Mouse (Mus musculus) layer of hippocampus, adult 9-11 months (tissue): ENCODE data around the gene Hpse2.

Experiments used
- DNase-seq: peaks from one replicate; pipeline ENCODE4 v3.0.0; 2022

Gene Hpse2

DNA sequence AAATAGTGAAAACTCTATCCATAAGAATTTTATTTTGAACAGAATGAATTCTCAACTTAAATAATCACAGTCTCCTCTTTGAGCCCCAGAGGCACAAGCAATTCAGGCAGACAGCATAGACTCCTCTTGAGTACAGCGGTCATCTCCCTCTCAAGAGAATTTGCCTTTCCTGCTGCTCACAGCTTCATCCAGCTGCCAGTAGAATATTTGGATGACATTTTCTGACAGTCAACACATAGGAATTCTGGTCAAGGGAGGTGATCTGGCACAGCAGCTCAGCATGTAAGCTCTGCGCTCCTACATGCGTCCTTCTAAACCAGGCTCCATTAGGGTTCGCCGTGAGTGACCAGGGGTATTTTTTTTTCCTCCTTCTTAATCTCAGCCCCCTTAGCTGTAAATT is 232.6 kb downstream of the Hpse2 start:
- no peak for DNase-seq

DNA sequence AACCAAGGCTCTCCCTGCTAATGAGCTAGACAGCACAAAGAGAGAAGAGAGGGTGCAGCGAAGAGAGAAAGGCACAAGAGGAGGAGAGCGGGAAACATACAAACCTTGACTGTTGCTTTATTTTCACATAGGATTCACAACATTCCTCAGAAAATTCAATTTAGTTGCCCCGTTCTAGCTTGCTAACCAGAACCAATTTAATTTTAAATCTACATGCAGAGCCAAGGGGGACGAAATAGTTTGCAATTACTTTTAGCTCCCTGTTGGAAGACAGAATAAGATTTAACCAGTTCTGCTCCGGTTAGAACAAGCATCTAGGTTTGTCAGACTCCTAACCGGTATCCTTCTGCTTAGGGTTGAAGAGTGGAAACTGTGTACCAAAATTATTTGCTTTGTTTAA is 240.3 kb downstream of the Hpse2 start:
- DNase-seq, result no peak

DNA sequence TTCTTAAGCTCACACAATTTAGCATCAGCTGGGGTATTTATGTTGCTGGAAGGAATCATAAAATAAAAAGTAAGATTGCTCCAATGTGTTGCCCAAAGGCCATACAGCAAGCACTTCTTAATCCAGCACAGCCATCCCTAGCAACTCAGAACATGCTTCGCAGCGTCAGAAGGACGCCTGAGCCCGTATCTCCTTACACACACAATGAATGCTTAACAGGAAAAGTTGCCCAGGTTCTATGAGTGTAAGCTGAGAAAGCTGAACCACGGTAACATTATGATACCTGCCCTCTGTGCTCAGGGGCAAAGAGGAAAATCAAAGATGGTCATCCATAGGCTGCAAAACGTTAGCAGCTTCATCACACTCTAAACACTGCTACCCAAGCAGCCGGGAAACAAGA is 241.3 kb downstream of the Hpse2 start:
- no peak for DNase-seq

DNA sequence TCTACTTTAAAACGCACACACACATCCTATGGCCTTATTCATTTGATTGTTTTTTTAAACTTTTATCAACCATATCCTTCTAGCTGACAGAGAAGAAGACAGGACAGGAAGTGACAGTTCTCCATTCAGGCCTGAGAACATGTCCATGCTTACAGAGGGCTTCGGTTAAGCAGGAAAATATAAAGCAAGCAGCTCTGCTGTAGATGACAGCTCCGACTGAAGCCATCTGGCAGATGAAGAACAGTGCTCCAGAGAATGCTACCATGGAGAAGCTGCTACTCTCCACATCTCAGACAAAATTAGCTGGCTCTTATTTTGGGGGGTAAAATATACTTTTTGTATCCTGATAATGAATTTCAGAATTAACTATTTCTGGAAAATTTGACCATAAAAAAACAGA is 246.5 kb downstream of the Hpse2 start:
- DNase-seq, result peak; percentile 8

DNA sequence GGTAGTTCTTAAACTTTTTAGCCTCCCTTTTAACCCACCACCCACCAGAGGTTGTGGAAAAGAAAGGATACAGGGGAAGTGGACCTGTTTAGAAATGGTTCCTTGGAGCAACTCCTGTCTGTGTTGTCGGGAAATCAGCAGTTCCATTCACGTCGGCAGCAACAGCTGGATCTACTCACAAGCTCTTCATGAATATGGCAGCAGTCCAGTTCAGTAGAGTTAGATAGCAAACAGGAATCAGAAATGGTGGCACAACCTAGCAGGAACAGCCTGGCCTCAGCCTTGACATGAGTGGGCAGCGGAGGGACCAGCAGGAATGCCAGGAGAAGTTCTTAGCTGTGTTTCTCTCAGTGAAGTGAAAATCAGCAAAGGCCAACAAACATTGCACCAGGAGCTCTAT is 278.4 kb downstream of the Hpse2 start:
- DNase-seq, result no peak

DNA sequence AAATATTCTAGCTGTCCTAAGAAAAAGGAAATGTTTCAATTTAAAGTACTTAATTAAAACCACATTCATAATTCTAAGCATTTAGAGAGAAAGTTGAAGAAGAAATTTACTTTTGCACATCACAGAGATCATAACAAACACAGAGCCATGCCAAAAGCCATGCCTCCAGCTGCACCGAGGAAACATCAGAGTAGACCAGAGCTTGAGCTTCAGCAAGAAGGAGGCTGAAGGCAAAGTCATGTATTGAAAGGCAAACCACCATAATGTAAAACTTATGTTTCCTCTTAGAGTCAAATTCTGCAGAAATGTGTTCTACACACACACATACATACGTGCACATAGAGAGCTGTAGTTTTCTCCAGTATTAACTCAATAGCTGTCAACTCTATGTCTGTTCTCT is 291.2 kb downstream of the Hpse2 start:
- DNase-seq, result no peak

DNA sequence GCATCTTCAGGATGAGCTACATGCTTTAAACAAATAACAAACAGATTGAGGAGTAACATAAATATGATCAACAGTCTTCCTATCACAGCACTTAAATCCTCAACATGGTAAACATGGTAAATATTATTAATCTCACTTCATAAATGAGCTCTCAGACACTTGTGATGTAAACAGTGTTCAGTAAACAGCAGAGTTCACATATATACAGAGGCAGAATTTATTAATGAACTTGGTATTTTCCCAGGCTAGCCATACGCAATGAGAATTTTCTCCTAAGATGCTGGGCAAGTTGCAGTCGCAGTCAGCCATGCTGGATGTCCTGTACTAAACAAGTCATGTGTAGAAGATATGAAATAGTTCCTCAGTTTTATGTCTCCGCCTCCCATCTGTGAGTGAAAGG is 300.9 kb downstream of the Hpse2 start:
- DNase-seq, result no peak

DNA sequence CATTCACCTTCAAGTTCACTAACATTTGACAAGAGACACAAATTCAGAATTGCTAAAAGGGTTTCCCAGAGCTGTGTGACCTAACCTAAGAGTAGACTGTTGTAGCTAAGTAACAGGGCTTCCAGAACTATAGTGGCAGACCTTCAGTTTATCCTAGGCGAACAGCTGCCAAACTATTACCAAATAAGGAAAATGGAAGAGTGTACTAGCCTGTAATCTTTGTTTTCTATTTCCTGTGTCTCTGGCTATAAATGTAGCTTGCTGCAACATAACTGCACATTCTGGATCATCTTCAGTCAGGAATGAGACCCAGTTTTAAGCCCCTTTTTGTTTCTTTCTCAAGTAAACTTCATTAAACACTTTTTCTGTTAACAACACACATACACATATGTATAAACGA is 324.0 kb downstream of the Hpse2 start:
- DNase-seq, result no peak

DNA sequence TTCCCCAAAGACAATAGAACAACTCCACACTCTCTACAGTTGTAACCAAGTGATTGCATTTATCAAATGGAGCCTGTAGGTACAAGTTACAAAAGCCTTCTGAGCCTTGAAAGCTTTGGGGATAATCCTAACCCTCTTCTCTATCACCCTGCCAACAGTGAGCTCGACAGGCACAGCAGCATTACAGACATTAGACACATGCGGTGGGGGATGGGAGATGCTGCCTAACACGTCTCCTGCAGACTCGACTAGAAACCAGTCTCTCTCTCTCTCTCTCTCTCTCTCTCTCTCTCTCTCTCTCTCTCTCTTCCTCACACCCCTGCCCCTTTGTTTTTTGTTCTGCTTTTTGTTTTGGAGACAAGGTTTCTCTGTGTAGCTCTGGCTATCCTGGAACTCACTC is 343.6 kb downstream of the Hpse2 start:
- DNase-seq, result no peak

DNA sequence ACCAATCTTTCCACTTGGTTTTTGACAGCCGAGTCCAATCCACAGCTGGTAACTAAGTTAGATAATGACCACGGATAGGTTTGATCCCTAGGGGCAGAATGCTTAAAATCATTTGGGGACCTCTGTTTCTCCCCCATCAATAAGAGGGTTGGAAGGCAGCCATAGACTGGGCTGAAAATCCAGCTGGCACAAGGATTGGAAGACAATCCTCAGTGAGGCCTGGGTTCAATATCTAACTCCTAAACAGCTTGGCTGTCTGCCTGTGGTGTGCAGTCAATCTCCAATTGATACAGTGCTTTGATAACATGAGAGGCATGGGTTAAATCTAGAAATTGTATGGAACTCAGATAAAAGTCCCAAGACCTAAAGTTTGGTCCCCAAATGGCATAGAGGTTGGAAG is 345.4 kb downstream of the Hpse2 start:
- DNase-seq, result no peak

DNA sequence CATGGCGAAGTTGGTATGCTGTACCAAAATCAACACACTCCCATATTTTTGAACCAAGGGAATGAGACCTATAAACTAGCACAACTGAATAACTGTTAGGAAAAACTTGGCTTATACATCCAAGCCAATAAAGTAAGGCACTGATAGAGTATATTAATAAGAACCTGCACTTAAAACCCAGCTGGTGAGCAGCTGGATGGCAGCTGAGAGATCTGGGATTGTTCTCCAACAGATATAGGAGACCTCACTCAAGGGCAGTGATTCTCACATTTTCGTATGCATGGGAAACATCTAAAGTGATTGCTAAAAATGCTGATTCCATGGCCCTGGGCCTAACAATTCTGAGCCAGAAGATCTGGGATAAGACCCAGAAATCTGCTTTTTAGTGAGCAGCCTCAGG is 345.9 kb downstream of the Hpse2 start:
- no peak for DNase-seq

DNA sequence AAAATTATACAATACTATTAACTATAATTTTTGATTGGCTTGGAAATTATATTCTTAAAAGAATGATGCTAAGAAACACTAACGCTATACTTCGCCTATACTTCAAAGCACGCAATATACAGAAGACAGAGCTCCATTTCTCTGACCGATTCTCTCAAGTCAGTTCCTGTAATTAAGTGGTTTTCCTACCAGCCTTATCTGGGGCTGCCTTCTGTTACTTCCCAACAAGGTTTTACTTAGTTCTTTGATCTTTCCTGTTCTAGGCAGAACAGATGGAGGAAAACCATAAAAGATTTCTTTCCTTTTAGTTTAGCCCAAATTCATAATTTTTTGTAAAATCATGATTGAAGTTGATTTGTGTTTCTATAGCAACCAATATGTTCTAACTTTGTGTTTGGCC is 351.8 kb downstream of the Hpse2 start:
- DNase-seq, result no peak

DNA sequence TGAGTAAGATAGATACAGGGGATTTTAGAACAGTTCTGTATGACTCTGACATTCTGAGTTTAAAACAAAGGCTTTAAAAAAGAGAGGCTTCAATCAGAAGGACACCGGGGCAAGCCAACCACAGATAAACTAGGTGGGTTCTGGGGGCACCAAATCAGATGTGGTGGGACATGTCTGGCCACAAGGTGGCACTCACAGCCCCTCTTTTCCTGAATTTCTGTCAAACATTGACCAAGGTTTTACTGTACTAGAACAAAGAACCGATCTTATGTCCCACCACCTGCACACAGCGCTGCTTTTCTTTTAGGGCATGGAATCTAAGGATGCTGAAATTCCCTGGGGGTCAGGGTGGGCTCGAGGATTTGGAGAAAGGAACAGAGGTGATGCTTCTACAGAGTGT is 360.9 kb downstream of the Hpse2 start:
- no peak for DNase-seq

DNA sequence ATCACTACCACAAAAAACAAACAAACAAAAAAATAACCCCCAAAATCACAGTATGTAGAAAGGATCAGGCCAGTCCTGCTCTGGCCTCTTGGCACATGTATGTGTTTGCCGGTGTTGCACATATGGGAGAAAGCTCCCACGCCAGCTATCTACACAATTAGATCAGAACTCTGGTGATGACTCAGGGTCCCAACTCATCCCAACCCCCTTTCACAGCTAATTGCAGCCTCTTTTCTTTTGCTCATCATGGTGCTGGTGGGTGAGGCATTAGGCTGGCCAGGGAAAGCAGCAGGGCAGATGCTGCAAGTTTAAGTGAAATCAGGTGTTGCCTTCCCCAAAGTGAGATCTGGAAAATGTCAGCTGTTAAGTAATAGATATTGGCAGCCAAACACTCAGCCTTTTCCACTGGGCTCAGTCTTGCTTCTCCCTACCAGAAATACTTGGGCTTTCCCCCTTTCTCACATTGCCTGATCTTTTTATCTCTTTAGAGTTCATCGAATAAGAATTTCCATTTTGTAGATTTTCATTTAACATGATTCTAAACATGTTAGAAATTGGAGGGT is 365.5 kb downstream of the Hpse2 start:
- DNase-seq, result peak; percentile 56

DNA sequence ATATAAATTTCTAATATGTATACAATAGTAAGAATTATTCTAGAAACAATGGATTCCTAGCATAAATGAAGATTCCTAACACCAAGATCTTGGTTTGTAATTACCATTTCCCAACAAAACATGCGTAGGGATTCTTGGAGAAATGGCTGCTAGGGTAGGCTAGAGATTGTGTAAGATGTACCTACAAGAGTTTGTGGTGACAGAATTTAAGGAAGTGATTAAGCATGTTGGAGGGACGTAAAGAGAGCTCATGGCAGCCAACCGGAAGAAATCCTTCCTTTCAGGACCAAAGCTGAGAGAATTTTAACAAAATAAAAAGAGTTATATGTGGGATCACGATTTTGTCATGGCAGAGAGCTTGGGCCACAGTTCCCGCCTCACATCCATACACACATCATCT is 369.4 kb downstream of the Hpse2 start:
- no peak for DNase-seq

DNA sequence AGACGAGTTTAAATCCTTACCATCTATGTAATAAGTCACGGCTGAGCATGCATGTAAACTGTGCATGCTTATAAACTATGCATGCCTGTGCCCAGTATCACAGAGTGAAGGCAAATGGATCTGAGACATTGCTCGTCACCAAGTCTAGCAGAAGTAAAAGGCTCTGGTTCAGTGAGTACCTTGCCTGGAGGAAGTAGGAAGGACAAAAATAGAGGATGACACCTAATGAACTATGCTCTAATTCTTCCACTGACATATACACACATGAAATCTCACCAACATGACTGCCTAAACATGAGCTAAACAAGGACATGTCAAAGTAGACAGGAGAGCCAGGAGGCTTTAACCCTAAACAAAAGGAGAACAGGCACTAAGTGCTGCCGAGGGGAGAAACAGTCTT is 391.7 kb downstream of the Hpse2 start:
- DNase-seq, result no peak

DNA sequence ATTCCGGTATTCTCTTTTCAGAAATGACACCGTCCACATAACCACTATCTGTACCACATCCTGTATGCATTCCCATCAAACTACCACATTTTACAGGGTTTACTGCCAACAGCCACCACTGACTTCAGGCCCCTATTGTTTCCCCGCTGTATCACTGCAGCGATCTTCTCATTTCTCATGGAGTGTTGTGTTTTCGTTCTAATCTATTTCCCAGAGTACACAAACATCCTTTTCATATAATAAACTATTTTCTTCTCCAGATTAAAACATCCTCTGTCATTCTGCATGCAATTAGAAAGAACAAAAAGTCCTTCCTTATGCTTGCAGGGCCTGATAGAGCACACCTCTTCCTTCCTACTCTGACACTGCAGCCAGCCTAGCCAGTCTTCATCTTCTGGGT is 399.3 kb downstream of the Hpse2 start:
- DNase-seq, result no peak

DNA sequence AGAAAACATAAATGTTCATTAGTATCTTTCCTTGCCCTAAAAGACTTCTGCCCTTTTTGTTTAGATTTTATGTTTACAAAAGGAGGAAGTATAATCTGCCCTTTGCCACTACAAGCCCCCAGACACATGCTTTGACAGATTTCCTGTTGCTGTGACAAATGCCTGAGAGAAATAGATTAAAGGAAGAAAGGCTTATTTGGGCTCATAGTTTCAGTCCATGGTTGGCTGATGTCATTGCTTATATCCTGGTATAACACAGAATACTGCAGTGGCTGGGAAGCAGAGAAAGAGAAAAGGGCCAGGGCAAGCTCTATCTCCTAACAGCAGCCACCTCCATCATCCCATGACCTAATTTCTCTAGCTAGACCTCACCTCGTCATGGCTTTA is 401.8 kb downstream of the Hpse2 start:
- no peak for DNase-seq

DNA sequence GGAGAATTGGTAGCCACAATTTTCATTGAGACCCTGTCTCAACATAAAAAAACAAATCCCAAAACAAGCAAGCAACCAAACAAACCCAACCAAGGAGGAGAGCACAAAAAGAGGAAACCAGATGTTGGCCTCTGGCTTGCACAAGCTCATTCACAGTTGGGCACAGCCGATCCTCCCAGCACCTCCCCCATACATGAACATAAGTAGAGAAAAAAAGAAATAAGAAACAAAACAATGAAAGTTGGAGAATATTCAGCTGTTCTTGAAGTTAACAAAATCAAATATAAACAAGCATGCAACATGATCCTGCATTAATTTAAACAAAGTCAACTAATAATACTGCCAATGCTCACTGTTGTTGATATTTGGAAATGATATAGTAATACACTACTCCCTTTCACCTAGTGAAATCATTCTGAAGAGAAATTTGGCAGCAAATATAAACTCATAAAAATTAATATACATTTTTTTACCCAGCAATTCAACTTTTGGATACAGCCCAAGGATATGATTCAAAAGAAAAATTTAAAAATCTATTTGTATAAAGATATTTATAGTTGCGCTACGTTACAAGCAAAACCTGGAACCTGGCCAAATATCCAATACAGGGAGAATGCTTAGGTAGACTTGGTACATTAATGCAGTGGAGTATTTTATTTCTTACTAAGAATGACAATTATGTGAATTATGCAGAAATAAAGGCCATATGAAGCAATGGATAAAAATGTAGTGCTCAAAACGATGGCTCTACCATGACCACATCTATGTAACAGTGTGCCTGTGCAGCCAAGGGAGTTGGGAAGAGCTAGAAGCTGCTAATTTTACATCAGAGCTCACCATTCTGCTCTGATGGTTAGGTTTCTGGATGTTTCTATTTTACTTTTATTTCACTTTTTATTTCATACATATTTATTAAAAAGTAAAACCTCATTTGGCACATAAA is 402.5 kb downstream of the Hpse2 start:
- DNase-seq, result no peak

DNA sequence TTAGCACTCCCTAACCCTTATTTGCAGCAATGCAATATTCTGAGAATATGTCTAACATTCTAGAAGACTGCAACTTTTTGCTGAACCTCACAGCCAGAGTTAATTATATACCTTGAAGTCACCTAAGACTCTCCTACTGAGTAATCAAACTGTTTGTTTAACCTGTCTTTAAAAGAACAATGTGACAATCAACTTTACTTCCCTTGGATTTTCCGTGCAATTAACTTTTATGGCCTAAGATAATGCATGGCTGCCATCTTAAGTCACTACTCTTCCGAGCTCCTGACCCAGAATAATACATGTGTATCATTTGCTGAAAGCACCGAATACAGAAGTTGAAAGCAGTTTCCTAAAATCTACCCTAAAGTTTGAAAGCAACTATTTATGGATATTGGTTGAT is 407.6 kb downstream of the Hpse2 start:
- no peak for DNase-seq

DNA sequence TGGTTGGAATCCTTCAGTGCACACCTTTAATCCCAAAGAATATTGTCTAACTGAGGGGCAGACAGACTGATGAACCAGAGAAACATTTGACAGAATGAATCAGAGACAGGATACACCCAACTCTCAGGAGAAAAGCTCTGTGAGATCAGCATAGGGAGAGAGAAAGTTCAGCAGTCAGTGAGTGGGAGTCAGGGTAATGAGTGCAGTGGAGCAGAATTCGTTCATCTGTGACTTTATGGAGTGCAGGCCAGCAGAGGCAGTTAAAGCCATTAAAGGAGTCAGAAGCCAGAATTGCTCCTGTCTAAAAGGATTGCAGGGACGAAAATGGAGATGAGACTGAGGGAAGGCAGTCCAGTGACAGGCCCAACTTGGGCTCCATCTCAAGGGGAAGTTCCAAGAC is 410.2 kb downstream of the Hpse2 start:
- no peak for DNase-seq

DNA sequence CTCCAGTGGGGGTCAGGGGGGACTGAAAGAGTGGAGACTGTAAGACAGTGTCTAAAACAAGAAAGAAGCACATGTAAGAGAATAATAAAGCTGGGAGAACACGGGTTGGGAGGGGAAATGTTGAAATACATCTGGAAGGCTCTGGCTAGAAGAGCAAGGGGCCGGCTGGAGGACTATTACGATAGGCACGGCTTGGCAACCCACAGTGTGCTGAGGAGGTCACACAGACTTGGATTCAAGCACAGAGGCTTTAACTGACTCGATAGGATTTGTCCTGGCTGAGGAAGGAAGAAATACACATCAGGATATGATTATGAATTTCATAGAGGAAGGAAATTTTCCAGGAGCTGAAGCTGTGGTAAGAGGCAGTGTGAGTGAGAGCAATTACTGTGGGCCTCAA is 414.4 kb downstream of the Hpse2 start:
- DNase-seq, result no peak

DNA sequence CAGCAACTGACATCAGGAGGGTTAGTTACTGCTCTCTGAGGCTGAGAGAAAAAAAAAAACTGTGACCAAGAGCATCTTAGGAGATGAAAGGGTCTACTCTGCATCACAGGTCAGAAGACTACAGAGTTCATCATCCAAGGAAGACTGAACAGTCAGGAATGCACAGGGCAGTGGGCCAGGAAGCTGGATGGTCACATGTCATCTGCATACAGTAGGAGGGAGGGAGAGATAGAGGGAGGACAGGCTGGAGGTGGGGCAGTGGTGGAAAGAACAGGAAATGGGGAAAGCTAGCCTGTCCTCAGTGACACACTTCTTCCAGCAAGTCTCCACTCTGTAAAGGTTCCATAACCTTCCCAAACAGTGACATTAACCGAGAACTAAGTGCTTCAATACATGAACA is 423.0 kb downstream of the Hpse2 start:
- DNase-seq, result no peak

DNA sequence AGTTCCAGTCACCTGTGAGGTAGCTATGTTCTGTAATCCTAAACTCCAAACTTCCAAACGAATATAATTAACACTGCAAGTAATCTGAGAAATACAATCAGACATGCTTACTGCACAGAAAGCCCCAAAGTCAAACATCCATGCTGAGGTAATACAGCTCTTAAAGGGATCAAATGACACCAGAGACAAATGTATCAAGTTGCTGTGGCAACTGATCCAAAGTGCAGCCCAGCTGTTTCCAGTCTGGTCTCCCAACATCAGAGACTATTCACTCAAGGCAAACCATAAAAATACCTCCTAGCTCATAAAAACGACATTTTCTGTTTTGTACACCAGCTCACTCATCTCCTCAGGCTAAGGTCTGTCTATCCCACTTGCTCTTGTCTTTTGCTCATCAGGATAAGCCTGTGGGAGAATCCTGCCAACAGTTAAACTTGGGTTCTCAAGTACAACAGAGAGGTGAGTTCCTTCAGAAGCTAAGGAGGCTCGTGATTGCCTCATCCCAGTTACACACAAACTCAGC is 440.0 kb downstream of the Hpse2 start:
- no peak for DNase-seq

DNA sequence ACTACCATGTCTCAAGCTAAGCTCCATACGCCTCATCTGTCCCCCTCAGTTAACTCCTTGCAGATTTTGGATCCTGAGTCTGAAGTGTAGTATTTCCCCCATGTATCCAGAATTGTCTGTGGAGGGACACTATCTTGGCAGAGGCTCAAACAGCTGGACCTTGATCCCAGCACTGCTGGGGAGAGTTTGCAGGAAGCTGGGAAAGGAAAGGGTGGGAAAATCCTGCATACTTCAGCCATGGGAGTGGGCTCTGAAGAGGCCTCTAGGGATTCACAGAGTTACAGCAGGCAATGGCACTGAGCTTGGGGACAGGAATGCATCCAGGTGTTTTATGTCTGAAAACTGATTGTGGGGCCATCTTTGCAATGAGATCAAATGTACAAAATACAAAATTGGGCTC is 450.6 kb downstream of the Hpse2 start:
- no peak for DNase-seq
